Mouse (Mus musculus) ovary, adult 2 months (tissue): ENCODE measurements around the gene Olfr1177-ps. TPM values are rescaled to one million over a fixed set of nuclear protein-coding genes. Genes with fewer than 3 reads are reported as not detected.

Source experiments
- polyA plus RNA-seq: library from polyadenylated mRNA; depleted of rRNA; stranded (reverse); fragments of >200 nt; gene quantifications from 2 replicates; pipeline ENCODE4 v1.2.3, GENCODE M21; 2012; rRNA removed

Olfr1177-ps gene
- polyA plus RNA-seq = not detected in 2 replicates

GRCm38 (mm10) chr2:88346392-88346791, at the start of gene Olfr1177-ps:
Olfr1177-ps (minus strand) TSS chr2:88346492.

GRCm38 (mm10) chr2:88386762-88387161, 40.5 kb upstream of the Olfr1177-ps start, which contains the start of gene Olfr1178:
Olfr1178 (plus strand) TSS chr2:88387062.

DNA sequence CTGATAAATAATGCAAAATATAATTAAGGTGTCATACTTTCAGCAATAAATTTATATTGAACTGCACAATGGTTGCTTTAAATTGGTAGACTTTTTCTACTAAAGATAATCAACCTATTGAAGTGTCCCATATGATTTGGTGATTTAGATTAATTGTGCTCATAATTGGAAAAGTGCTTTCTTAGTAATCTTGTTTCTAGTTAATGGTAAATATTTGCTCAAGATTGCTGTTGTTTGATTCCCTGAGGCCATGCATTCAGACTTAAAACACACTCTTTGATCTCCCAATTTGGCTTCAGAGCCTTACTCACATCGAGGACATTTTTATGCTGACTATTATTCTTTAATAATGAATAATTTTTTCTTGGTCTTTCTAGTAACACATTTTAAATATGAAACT, 9.9 kb downstream of the Olfr1177-ps start, which contains the start of gene Olfr1176:
TSS of gene Olfr1176 (plus strand) at position 301 of the 400 bp plus-strand sequence.

DNA sequence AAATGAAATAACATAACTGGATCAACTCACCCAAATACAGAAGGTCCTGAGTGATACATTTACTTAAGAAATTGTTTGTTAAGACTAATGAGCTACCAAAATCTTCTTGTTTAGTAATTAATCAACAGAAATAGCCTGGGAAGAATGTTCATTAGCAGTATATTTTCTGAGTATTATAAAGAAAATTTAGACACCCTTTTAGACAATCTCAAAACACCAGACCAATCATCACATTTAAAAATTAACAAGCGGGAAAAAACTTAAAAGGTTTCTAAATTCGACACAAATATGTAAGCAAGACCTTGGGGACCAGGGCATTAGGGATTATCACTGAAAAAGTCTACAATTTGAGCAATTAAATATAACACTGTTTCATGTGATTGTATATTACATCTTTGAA, 19.2 kb downstream of the Olfr1177-ps start, which contains the start of gene Olfr1175-ps:
TSS of gene Olfr1175-ps (minus strand) at position 101 of the 400 bp plus-strand sequence.

DNA sequence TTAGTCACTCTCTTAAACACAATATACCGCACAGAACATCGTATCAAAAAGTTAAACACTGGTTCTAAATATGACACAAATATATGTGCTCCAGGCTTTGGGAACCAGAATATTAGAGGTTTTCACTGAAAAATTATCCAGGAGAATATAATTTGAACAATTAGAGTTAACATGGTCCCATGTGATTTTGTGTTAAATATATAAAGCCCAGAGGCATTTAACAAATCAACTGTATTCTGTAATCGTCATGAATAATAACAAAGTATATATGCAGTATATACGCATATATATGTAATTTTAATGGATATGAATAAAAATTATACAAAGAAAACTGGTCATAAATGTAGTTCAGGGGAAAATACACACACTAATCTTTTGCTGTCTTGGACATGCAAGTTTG, 31.3 kb downstream of the Olfr1177-ps start, which contains the start of gene Olfr1174-ps:
TSS of gene Olfr1174-ps (minus strand) at position 101 of the 400 bp plus-strand sequence.

Other genes with a start within 250 kb of the Olfr1177-ps start
- gene Olfr1166, start 218.2 kb downstream of the Olfr1177-ps start, polyA plus RNA-seq = not detected in 2 replicates
- not detected in 2 replicates for gene Olfr1167, start 191.3 kb downstream of the Olfr1177-ps start, polyA plus RNA-seq
- not detected in 2 replicates for gene Olfr1168, start 164.6 kb downstream of the Olfr1177-ps start, polyA plus RNA-seq
- gene Olfr1170, start 118.2 kb downstream of the Olfr1177-ps start, polyA plus RNA-seq = not detected in 2 replicates
- gene Olfr1173, start 66.6 kb downstream of the Olfr1177-ps start, polyA plus RNA-seq = not detected in 2 replicates
- not detected in 2 replicates for gene Olfr1174-ps, start 31.4 kb downstream of the Olfr1177-ps start, polyA plus RNA-seq
- not detected in 2 replicates for gene Olfr1175-ps, start 19.3 kb downstream of the Olfr1177-ps start, polyA plus RNA-seq
- not detected in 2 replicates for gene Olfr1176, start 9.8 kb downstream of the Olfr1177-ps start, polyA plus RNA-seq
- gene Olfr1178, start 40.6 kb upstream of the Olfr1177-ps start, polyA plus RNA-seq = not detected in 2 replicates
- not detected in 2 replicates for gene Olfr1179, start 60.0 kb upstream of the Olfr1177-ps start, polyA plus RNA-seq
- gene Olfr1180, start 72.7 kb upstream of the Olfr1177-ps start, polyA plus RNA-seq = not detected in 2 replicates
- gene Olfr1181, start 79.7 kb upstream of the Olfr1177-ps start, polyA plus RNA-seq = not detected in 2 replicates
- gene Gm13757, start 102.6 kb upstream of the Olfr1177-ps start, polyA plus RNA-seq = not detected in 2 replicates
- not detected in 2 replicates for gene Olfr1183, start 108.4 kb upstream of the Olfr1177-ps start, polyA plus RNA-seq
- not detected in 2 replicates for gene Olfr1184, start 137.1 kb upstream of the Olfr1177-ps start, polyA plus RNA-seq
- not detected in 2 replicates for gene Olfr1185-ps1, start 146.8 kb upstream of the Olfr1177-ps start, polyA plus RNA-seq
- not detected in 2 replicates for gene Olfr1186, start 172.1 kb upstream of the Olfr1177-ps start, polyA plus RNA-seq
- not detected in 2 replicates for gene Olfr1188, start 210.4 kb upstream of the Olfr1177-ps start, polyA plus RNA-seq
- not detected in 2 replicates for gene Olfr1189, start 240.0 kb upstream of the Olfr1177-ps start, polyA plus RNA-seq